Mouse (Mus musculus): Measurements from ENCODE around the gene Ovol1.

GRCm38 (mm10) chr19:5609171-5609546, 48.7 kb upstream of the Ovol1 start:
- TF ChIP-seq CTCF (IDR thresholded peaks at IDR 0.05; ENCODE audit: low read depth, low read length), result no peak
- TF ChIP-seq POLR2A (IDR thresholded peaks at IDR 0.05; ENCODE audit: extremely low read depth, insufficient read depth, low read length), result no peak
